Mouse (Mus musculus): Measurements from ENCODE around the gene Ttc9c. TPM values are rescaled to one million over a fixed set of nuclear protein-coding genes. Genes with fewer than 3 reads are reported as not detected.

The Ttc9c gene
- polyA plus RNA-seq, 2 experiments, result 16.9 to 17.1 TPM

DNA sequence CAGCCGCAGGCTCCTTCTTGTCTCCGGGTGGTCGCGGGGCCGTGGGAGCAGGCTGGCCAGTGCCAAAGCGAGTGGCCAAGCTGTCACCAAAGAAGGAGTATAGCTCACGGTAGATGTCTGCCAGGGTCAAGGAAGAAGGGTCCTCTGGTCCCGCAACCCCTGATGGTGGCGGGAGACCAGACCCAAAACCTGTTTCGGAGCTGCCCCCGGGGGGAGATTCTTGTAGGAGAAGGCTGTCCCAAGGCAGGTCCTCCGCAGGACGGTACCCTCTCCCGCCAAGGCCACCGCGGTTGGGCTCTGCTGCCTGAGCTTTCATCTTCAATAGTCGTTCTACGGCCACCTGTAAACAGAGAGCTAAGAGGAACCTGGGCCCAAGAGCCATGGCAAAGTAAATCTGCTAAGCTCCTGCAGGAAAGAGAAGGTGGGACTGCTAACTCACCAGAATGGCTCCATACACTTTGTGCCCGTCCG lies 44.1 kb downstream of the Ttc9c start:
- Histone ChIP-seq H3K27ac (peak overlapping the region; percentile 88), H3K9ac (replicated peaks) (peak overlapping the region; percentile 96), H3K9me3 (ENCODE audit: control insufficient read depth, low read length) (no peaks in the 10 kb centered on the region), H3K27me3 (ENCODE audit: control insufficient read depth, insufficient read depth, low read length) (no peaks in the 10 kb centered on the region), H3K36me3 (replicated peaks; ENCODE audit: control insufficient read depth, insufficient read depth, low read depth) (peaks cover 32% of the 10 kb centered on the region), H3K4me3 (ENCODE audit: insufficient read depth in 1 of 2, low read depth in 2 of 2, low read length in 2 of 2) (peak overlapping the region; percentile 79 to 87), H3K4me2 (ENCODE audit: low read depth) (peak overlapping the region; percentile 98), H3K4me1 (replicated peaks; ENCODE audit: control insufficient read depth in 2 of 2, insufficient read depth in 2 of 2, low read length in 1 of 2) (peaks cover 27 to 32% of the 10 kb centered on the region in 2 experiments)
- DNase-seq (ENCODE audit: low read depth in 3 of 3, low spot score in 3 of 3) (no peak), ATAC-seq (ENCODE audit: insufficient read depth) (0 out of 2 replicates have a peak, but pooled peaks have one; percentile 0)
- TF ChIP-seq CTCF (IDR thresholded peaks at IDR 0.05; ENCODE audit: low read depth) (no peak; the same call in 1 of the 2 replicates), EP300 (IDR thresholded peaks at IDR 0.05; ENCODE audit: low read depth) (no peak)
- WGBS (ENCODE audit: insufficient replicate concordance), result 4% methylated on average over 20 of the region's 20 CpGs

DNA sequence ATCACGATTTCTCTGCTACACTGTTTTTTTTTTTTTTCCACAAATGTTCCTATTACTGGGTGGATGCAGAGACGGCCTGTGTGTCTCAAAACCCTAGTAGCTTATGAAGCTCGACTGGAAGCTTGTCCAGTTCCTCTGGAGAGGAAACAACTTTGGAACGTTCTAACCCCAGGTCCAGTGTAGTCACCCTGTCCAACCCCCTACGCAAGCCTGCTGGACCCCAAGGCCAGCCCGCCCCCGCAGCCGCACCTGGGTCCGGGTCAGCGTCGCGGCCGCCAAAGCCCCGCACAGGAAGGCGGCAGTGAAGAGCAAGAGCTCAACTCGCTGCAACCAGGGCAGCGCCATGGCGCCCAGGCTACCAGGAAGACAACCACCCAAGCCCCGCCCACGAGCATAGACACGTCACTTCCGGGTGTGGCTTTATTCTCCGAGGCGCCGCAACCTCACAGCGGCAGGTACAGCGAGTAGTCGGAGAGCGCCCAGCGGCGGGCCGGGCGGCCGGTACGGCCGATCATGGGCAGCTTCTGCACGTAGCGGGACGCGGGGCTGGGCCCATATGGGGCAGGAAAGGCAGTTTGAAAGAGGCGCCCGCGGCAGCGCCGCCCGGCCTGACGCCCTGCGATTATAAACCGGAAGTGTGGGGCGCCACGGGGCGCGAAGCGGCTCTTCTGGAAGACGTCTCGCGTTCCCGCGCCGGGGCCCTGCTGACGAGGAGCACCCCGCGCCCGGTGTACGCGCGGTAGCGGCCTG lies 44.9 kb downstream of the Ttc9c start, which contains the start of gene Tmem179b:
Gene Tmem179b, minus strand, starts transcription at position 382 of the 750 bp plus-strand sequence.
- peaks cover 39% of the 10 kb centered on the region for H3K36me3 ChIP-seq (replicated peaks; ENCODE audit: control insufficient read depth, insufficient read depth, low read depth)
- DNase-seq (ENCODE audit: low read depth in 3 of 3, low spot score in 3 of 3), result peak; percentile 89 to 92 (median 92)
- no peaks in the 10 kb centered on the region for H3K9me3 ChIP-seq (ENCODE audit: control insufficient read depth, low read length)
- under 1% methylated on average over 68 of the region's 68 CpGs for WGBS (ENCODE audit: insufficient replicate concordance)
- peak within 1 kb of the TSS; percentile 88 for H3K27ac ChIP-seq
- H3K4me3 ChIP-seq (ENCODE audit: insufficient read depth in 1 of 2, low read depth in 2 of 2, low read length in 2 of 2), result peak within 1 kb of the TSS; percentile 79 to 87
- H3K27me3 ChIP-seq (ENCODE audit: control insufficient read depth, insufficient read depth, low read length), result no peaks in the 10 kb centered on the region
- H3K4me2 ChIP-seq (ENCODE audit: low read depth), result peak within 1 kb of the TSS; percentile 98
- peak; percentile 88 for ATAC-seq (ENCODE audit: insufficient read depth)
- peaks cover 27 to 32% of the 10 kb centered on the region in 2 experiments for H3K4me1 ChIP-seq (replicated peaks; ENCODE audit: control insufficient read depth in 2 of 2, insufficient read depth in 2 of 2, low read length in 1 of 2)
- TF ChIP-seq CTCF (IDR thresholded peaks at IDR 0.05; ENCODE audit: low read depth) (peak; percentile 21), EP300 (IDR thresholded peaks at IDR 0.05; ENCODE audit: low read depth) (0 out of 2 replicates have a peak, but pooled peaks have one; percentile 25)
- H3K9ac ChIP-seq (replicated peaks), result peak within 1 kb of the TSS; percentile 96

DNA sequence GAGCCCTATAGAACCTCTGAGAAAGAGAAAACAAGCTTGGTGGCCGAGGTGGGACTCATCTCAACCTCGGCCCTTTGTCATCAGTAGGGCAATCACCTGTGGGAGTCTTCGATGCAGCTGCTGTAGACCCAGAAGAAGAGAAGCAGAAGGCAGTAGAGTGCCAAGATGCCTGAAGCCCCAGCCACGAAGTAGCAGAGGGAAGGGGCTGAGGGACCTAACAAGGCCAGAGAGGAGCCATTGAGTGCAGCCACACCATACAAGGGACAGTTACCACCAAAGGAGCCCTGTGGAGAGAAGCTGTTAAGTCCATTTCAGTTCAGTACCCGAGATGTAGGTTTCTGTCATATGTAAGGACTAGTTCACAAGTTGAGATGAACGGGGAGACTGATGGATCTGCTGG lies 45.7 kb downstream of the Ttc9c start:
- no peak for TF ChIP-seq EP300 (IDR thresholded peaks at IDR 0.05; ENCODE audit: low read depth)
- no peak for TF ChIP-seq CTCF (IDR thresholded peaks at IDR 0.05; ENCODE audit: low read depth)
- Histone ChIP-seq H3K36me3 (replicated peaks; ENCODE audit: control insufficient read depth, insufficient read depth, low read depth) (peaks cover 45% of the 10 kb centered on the region), H3K27ac (peak overlapping the region; percentile 88), H3K9me3 (ENCODE audit: control insufficient read depth, low read length) (no peaks in the 10 kb centered on the region), H3K4me2 (ENCODE audit: low read depth) (peak overlapping the region; percentile 98), H3K9ac (replicated peaks) (peak overlapping the region; percentile 96), H3K4me3 (ENCODE audit: insufficient read depth in 1 of 2, low read depth in 2 of 2, low read length in 2 of 2) (peak overlapping the region; percentile 79 to 87), H3K27me3 (ENCODE audit: control insufficient read depth, insufficient read depth, low read length) (no peaks in the 10 kb centered on the region), H3K4me1 (replicated peaks; ENCODE audit: control insufficient read depth in 2 of 2, insufficient read depth in 2 of 2, low read length in 1 of 2) (peaks cover 27 to 32% of the 10 kb centered on the region in 2 experiments)
- whole genome bisulfite sequencing (ENCODE audit: insufficient replicate concordance), result 12% methylated on average over 6 of the region's 6 CpGs
- ATAC-seq (ENCODE audit: insufficient read depth) (no peak), DNase-seq (ENCODE audit: low read depth in 3 of 3, low spot score in 3 of 3) (no peak)

DNA sequence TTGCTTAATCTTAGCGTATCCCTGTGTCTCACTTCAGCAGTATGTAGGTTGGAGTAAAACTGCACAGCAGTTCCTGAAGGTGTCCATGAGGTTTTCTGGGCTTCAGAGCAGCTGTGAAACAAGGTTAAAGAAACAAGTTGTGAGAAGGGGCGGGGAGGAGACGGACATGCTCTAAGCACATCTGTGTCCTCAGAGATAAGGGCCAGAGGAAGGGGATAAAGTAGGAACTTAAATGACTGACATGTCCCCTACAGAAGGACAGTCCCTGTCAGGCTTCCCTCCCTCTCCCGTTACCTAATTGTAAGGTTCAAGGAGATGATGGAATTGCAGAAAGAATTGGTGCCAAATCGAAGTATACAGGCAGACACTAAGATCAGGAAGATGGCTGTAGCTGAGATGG lies 46.1 kb downstream of the Ttc9c start:
- peaks cover 27 to 32% of the 10 kb centered on the region in 2 experiments for H3K4me1 ChIP-seq (replicated peaks; ENCODE audit: control insufficient read depth in 2 of 2, insufficient read depth in 2 of 2, low read length in 1 of 2)
- H3K9me3 ChIP-seq (ENCODE audit: control insufficient read depth, low read length), result no peaks in the 10 kb centered on the region
- no peaks in the 10 kb centered on the region for H3K27me3 ChIP-seq (ENCODE audit: control insufficient read depth, insufficient read depth, low read length)
- H3K4me2 ChIP-seq (ENCODE audit: low read depth), result peak overlapping the region; percentile 98
- ATAC-seq (ENCODE audit: insufficient read depth) (peak; percentile 44; the same call in 1 of the 2 replicates), DNase-seq (ENCODE audit: low read depth in 3 of 3, low spot score in 3 of 3) (peak in 2 of 3 experiments; percentile 56 to 59)
- 14% methylated on average over 5 of the region's 5 CpGs for WGBS (ENCODE audit: insufficient replicate concordance)
- peak overlapping the region; percentile 96 for H3K9ac ChIP-seq (replicated peaks)
- peak overlapping the region; percentile 88 for H3K27ac ChIP-seq
- TF ChIP-seq CTCF (IDR thresholded peaks at IDR 0.05; ENCODE audit: low read depth), result no peak
- no peak for TF ChIP-seq EP300 (IDR thresholded peaks at IDR 0.05; ENCODE audit: low read depth)
- H3K4me3 ChIP-seq (ENCODE audit: insufficient read depth in 1 of 2, low read depth in 2 of 2, low read length in 2 of 2), result peak overlapping the region; percentile 79 to 87
- H3K36me3 ChIP-seq (replicated peaks; ENCODE audit: control insufficient read depth, insufficient read depth, low read depth), result peaks cover 47% of the 10 kb centered on the region
